Mouse (Mus musculus) cerebellum, adult 18-20 months (tissue): Measurements from ENCODE around the gene Adgrd1.

Experiments
- DNase-seq, 2 experiments: peaks; one replicate each; pipeline ENCODE4 v3.0.0; 2021

The Adgrd1 gene

GRCm38 (mm10) chr5:129208845-129209244 lies 112.3 kb downstream of the Adgrd1 start:
- no peak for DNase-seq

GRCm38 (mm10) chr5:129211385-129212031 lies 115.0 kb downstream of the Adgrd1 start:
- DNase-seq, result no peak

- no peak for DNase-seq
Observed at GRCm38 (mm10) chr5:129214023-129214422, 117.5 kb downstream of the Adgrd1 start.

GRCm38 (mm10) chr5:129216001-129216400 lies 119.5 kb downstream of the Adgrd1 start:
- no peak for DNase-seq

- peak in 1 of 2 experiments; percentile 7 for DNase-seq
Observed at GRCm38 (mm10) chr5:129217481-129218221, 121.1 kb downstream of the Adgrd1 start.

GRCm38 (mm10) chr5:129218222-129218505 lies 121.6 kb downstream of the Adgrd1 start:
- DNase-seq, result no peak

- no peak for DNase-seq
Observed at GRCm38 (mm10) chr5:129218537-129218981, 122.0 kb downstream of the Adgrd1 start.

GRCm38 (mm10) chr5:129219178-129219760 lies 122.7 kb downstream of the Adgrd1 start:
- no peak for DNase-seq

GRCm38 (mm10) chr5:129225810-129226450 lies 129.4 kb downstream of the Adgrd1 start:
- peak; percentile 9 to 15 for DNase-seq

GRCm38 (mm10) chr5:129228171-129228570 lies 131.6 kb downstream of the Adgrd1 start:
- DNase-seq, result no peak

- DNase-seq, result no peak
Observed at GRCm38 (mm10) chr5:129233301-129233700, 136.8 kb downstream of the Adgrd1 start.

GRCm38 (mm10) chr5:129233881-129234432 lies 137.4 kb downstream of the Adgrd1 start:
- no peak for DNase-seq

GRCm38 (mm10) chr5:129236366-129236765 lies 139.8 kb downstream of the Adgrd1 start:
- DNase-seq, result no peak

GRCm38 (mm10) chr5:129241865-129242264 lies 145.3 kb downstream of the Adgrd1 start:
- DNase-seq, result no peak

- DNase-seq, result no peak
Observed at GRCm38 (mm10) chr5:129242265-129242664, 145.7 kb downstream of the Adgrd1 start.

GRCm38 (mm10) chr5:129243120-129243519 lies 146.6 kb downstream of the Adgrd1 start:
- DNase-seq, result no peak

GRCm38 (mm10) chr5:129244392-129244791 lies 147.8 kb downstream of the Adgrd1 start:
- DNase-seq, result no peak

GRCm38 (mm10) chr5:129249080-129249479 lies 152.5 kb downstream of the Adgrd1 start:
- no peak for DNase-seq
